Mouse (Mus musculus) spleen, postnatal 10 days (tissue): ENCODE measurements around the gene Stat5a.

Source experiments
- DNase-seq, 2 experiments: peaks; one replicate each; pipeline ENCODE4 v3.0.0; 2021 to 2022; ENCODE audit warnings: low spot score in 2 of 2

Gene Stat5a

GRCm38 (mm10) chr11:100896078-100896477 lies 36.9 kb downstream of the Stat5a start:
- DNase-seq = no peak

DNA sequence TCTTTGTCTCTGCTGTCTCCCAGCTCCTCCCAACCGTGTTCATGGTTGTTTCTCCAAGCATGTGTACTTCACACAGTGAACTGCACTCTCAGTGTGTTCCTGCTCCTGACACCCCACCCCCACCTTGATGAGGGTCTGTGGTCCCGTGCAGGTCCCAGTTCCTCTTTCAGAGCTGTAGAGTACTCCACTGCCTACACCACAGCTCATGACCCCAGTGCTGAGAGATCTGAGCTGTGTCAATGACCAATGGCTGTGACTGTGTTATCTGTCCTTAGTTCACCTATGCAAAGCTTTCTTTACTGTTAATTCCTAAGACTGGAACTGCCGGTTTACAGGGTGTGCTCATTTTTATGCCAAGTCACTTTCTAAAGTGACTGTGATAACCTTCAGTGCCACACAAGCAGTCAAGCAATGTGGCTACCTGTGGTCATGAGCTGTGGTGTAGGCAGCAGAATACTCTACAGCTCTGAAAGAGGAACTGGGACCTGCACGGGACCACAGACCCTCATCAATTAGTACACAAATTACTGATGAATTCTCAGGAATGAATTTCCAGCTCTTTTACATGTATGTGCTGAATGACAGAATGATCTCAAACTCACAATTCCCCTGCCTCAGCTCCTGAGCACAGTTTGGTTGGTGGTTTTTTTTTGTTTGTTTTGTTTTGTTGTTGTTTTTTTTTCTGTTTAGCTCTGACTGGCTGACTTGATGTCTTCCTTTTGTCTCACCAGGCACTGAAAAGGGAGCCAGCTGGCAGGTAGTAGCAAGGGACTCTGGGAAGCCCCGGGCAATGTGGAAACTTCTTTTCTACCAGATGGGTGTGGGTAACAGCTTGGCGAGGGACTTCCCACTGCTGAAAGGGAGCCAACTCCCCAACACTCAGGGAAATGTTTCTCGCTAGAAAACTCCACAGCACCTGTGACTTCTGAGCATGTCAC lies 38.4 kb downstream of the Stat5a start:
- no peak for DNase-seq

GRCm38 (mm10) chr11:100898441-100899199 lies 39.5 kb downstream of the Stat5a start:
- no peak for DNase-seq

GRCm38 (mm10) chr11:100904580-100905351 lies 45.6 kb downstream of the Stat5a start:
- no peak for DNase-seq

GRCm38 (mm10) chr11:100905929-100906328 lies 46.8 kb downstream of the Stat5a start:
- no peak for DNase-seq

GRCm38 (mm10) chr11:100906885-100907284 lies 47.7 kb downstream of the Stat5a start:
- no peak for DNase-seq

- DNase-seq = no peak
Observed at GRCm38 (mm10) chr11:100908112-100908511, 49.0 kb downstream of the Stat5a start.

DNA sequence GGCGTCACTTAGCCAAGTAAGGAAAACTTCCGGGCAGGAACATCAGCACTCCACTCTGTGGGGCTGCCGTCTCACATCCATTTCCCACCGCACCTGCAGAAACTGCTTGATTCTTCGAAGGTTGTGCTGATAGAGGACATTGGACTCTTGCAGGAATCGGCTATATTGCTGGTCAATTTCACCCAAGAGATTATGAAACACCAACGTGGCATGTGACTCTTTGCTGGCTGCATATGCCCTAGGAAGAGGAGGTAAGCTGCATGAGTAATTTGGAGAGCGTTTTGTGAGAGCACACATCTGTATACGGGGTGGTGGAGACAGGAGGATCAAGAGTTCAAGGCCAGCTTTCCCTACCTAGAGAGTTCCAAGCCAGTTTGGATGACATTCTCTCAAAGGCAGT lies 49.4 kb downstream of the Stat5a start:
- DNase-seq = no peak

- DNase-seq = no peak
Observed at GRCm38 (mm10) chr11:100912401-100913155, 53.4 kb downstream of the Stat5a start.

GRCm38 (mm10) chr11:100914415-100914814 lies 55.3 kb downstream of the Stat5a start:
- DNase-seq = no peak

GRCm38 (mm10) chr11:100915063-100915462 lies 55.9 kb downstream of the Stat5a start:
- no peak for DNase-seq

- no peak for DNase-seq
Observed at GRCm38 (mm10) chr11:100916432-100916971, 57.4 kb downstream of the Stat5a start.

DNA sequence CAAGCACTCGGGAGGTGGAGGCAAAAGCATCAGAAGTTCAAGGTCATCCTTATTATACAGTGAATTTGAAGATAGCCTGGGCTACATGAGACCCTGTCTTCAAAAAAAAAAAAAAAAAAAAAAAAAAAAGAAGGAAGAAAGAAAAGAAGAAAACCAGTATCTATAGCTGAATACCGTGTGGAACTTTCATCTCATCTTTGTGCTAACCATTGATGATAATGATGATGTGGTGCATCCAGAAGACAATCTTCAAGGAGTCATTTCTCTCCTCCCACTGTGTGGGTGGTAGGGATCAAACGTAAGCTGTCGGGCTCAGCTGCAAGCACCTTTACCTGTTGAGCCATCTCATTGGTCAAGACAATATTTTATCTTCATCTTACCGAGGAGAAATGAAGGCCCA lies 58.9 kb downstream of the Stat5a start:
- no peak for DNase-seq

DNA sequence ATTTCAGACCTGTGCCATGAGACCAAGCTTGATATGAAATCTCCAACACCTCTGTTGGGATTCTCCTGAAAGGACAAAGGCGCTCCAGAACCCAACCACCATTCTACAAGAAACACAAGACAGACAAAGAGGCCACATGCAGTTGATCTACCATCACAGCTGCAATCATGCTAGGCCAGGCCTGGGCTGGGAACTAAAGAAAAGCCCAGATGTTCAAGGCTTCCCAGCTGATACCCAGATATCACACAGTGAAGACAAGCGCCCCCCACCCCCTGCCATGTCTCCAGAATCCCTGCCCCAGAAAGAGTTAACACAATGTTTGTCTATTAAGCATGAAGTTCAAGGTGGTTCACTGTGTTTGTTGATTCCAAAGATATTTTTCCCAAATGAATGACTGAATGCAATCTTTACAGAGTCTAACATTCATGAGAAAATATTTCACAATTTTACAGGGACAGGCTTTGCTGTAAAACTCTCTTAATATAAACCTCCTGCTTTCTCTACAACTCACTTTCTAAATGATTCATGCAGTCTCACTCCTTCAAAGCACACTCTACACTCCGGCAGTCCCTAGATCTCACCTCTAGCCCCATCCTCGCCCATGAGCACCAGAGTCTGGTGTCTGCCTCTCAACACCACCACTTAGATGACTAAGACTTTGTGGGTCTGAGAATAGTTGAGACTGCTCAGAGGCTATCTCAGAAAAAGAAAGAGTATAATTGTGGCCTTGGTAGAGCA lies 61.9 kb downstream of the Stat5a start:
- DNase-seq = no peak

DNA sequence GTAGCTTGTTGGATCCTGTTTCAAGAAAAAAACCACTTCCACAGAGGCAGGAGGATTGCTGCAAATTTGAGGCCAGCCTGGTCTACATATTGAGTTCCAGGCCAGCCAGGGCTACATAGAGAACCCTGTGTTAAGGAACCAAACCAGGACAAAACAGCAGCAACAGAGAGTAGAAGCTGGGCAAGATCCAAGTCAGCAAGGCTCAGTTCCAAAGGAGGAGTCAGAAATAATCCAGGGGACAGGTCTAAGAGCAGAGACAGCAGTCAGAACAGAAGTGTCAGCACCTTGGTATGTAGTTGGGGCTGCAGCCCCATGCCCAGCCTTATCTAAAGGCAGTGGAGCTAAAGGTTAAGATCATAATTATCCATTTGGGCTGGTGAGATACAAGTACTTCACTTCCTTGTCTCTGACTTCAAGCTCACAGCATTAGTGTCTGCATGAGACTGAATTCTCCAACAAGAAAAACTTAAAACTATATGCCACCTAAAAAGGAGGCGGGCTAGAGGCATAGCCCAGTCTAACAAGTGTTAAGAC lies 65.3 kb downstream of the Stat5a start:
- no peak for DNase-seq

DNA sequence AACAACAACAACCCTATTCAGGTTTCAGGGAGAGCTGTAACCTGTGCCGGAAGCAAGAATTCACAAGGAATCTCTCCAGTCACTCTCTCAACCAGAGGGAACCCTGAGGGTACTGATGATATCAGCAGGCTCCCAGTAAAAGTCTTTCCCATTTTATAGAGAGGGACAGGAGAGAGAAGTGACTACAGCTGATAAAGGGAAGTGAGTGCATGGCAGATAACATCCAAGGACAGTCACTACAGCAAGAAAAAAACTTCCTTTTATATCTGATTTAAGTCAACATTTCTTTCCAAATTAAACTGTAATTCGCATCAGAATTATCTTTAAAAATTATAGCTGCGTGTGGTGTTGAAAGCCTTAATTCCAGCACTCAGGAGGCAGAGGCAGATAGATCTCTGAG lies 68.2 kb downstream of the Stat5a start:
- no peak for DNase-seq

- no peak for DNase-seq
Observed at GRCm38 (mm10) chr11:100930611-100931010, 71.5 kb downstream of the Stat5a start.

DNA sequence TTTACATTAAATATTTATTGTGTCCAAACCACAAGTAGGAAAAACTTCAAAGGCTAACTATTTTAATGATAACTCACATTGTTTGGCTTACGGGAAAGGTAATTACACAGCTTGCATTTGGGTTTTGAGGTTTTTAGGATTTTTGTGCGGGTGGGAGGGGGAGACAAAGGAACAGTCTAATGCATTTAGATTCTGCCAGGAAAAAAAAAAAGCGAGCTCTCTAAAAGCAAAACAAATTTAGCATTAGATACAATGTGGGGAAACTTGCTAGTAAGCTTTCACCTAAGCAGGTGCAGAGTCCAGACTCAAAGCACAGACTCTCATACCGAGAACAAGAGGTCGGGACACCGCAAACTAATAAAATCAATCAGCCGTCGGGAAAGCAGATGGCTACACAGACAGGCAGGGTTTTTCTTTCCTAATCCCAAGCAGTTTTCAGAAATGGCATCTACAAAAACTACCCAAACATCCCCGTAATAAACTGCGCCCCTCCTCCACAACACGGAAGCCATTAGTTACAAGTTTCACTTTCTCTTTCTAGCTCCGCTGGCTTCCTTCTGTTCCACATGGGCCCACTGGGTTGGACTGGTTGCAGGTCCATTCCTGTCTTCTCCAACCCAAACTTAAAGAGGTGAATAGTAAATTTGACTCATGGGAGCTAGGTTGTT lies 72.2 kb downstream of the Stat5a start:
- DNase-seq = peak; percentile 33 to 65
